Mouse (Mus musculus): ENCODE results near the gene Thrsp.

Gene Thrsp

DNA sequence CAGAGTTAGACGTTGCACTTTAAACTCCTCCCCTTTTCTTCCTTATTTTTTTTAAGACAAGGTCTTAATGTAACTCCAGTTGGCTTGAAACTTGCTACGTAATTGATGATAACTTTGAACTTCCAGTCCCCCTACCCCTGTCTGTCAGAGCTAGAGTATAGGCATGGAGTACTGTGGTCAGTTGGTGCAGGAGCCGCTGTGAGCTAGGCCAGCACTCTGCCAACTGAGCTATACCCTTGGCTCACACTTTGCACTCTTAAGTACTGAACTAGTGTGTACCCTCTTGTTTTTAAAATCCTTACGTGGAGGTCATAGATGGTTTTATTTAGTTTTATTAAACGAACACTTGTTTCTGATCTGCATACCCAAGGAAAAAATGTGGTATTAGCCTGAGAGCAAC lies 38.2 kb downstream of the Thrsp start:
- DNase-seq (ENCODE audit: low spot score in 2 of 2) = no peak

DNA sequence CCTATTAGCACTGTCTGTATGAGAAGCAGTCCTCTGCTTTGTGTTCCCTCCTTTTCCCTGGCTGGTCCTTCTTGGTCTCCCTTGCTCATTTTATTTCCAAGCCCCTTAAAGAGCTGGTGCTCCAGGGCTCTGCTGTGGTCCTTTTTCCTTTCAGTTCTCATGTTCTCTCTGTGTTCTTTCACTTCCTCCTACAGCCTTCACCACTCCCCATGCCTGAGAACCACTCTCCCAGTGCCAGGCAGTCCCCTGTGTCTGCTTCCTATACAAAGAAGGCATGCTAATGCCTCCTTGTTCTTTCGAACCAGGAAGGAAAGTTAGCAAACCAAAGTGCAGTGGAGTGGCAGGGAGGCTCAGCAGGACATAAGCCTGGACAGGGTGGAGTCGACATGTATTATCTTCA lies 41.6 kb downstream of the Thrsp start:
- no peak for DNase-seq (ENCODE audit: low spot score in 2 of 2)

DNA sequence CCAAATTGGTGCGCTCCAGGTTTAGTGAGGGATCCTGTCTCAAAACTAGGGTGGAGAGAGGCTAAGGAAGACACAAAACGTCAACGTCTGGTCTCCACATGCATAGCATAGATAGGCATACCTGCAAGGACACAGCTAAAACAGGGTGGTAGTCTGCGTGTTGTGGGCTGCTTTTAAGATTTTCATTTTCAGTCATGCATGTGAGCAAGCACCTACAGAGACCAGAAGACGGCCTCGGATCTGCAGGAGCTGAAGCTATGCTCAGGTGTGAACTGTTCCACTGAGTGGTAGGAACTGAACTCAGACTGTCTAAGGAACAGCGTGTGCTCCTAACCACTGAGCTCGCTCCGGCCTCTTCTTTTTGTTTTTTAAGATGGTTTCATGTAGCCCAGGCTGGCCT lies 42.4 kb downstream of the Thrsp start:
- DNase-seq (ENCODE audit: low spot score in 2 of 2) = no peak

DNA sequence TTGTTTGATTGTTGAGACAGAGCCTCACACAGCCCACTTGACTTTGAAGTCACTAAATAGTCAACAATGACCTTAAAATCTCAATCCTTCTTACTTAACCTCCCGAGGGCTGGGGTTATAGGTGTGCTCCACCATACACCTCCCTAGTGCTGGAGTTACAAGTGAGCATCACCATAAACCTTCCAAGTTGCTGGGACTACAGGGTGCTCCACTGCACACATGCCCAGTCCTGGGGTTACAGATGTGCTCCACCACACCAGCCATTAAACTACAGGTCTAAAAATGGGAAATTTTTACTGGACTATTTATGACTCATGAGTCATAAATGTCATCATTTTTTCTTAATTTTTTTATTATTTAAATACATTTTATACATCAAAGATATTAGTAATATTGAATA lies 51.6 kb downstream of the Thrsp start:
- DNase-seq (ENCODE audit: low spot score in 2 of 2) = no peak
